Mouse (Mus musculus): ENCODE measurements at regions not wholly inside any gene's neighbourhood (a gene's known extent, or its start where the extent isn't known, plus 50 kb on each side); places are given as distances from the start of the nearest gene placed in this dataset.
"Not testable (repeated sequence)": the region's sequence is repeated elsewhere in the genome, so short reads cannot be mapped to it uniquely, and the experiment has no call there.

GRCm38 (mm10) chr17:7527681-7528080 lies 142.4 kb upstream of the Unc93a2 start:
- no peaks in the 10 kb centered on the region for H3K4me1 ChIP-seq (ENCODE audit: control insufficient read depth in 1 of 2, insufficient read depth in 2 of 2, low read length in 2 of 2)
- no peaks in the 10 kb centered on the region for H3K27me3 ChIP-seq (ENCODE audit: control insufficient read depth in 1 of 2, insufficient read depth in 2 of 2, low read length in 2 of 2)
- H3K9me3 ChIP-seq (replicated peaks; ENCODE audit: insufficient read depth, low read length): no peaks in the 10 kb centered on the region
- H3K9ac ChIP-seq (ENCODE audit: control insufficient read depth, low read depth, low read length, poor library complexity, severe bottlenecking): no peak overlapping the region
- H3K27ac ChIP-seq (ENCODE audit: control insufficient read depth, low read depth, low read length): no peak overlapping the region
- no peaks in the 10 kb centered on the region for H3K79me2 ChIP-seq (ENCODE audit: control insufficient read depth, insufficient read depth, low read length, poor library complexity)
- TF ChIP-seq TCF12 (IDR thresholded peaks at IDR 0.05; ENCODE audit: low read depth, low read length) (no peak), SIN3A (IDR thresholded peaks at IDR 0.05; ENCODE audit: low read length) (no peak), POLR2A (IDR thresholded peaks at IDR 0.05; ENCODE audit: control insufficient read depth in 1 of 2, insufficient read depth in 1 of 2, low read depth in 1 of 2, low read length in 2 of 2, poor library complexity in 1 of 2) (no peak), UBTF (IDR thresholded peaks at IDR 0.05; ENCODE audit: borderline replicate concordance, insufficient read depth, low read depth, low read length) (no peak), POLR2AphosphoS5 (IDR thresholded peaks at IDR 0.05; ENCODE audit: borderline replicate concordance, low read depth, low read length) (no peak), RCOR1 (IDR thresholded peaks at IDR 0.05; ENCODE audit: low read depth, low read length) (no peak), KAT2A (conservative IDR thresholded peaks at IDR 0.05; ENCODE audit: low read depth, low read length) (no peak), E2F4 (IDR thresholded peaks at IDR 0.05; ENCODE audit: borderline replicate concordance, low read depth, low read length) (no peak), ZC3H11A (IDR thresholded peaks at IDR 0.05; ENCODE audit: low read depth, low read length) (no peak), ETS1 (IDR thresholded peaks at IDR 0.05; ENCODE audit: low read depth, low read length) (no peak), TAL1 (IDR thresholded peaks at IDR 0.05; ENCODE audit: low read length) (no peak), ZMIZ1 (IDR thresholded peaks at IDR 0.05; ENCODE audit: low read depth, low read length) (no peak), JUND (IDR thresholded peaks at IDR 0.05; ENCODE audit: low read depth, low read length) (no peak), SMC3 (IDR thresholded peaks at IDR 0.05; ENCODE audit: low read depth, low read length) (no peak)
- no peak overlapping the region for H3K4me3 ChIP-seq (ENCODE audit: control insufficient read depth in 1 of 2, insufficient read depth in 1 of 2, low read depth in 2 of 2, low read length in 2 of 2)
- H3K36me3 ChIP-seq (ENCODE audit: control insufficient read depth in 1 of 2, insufficient read depth in 2 of 2, low read length in 2 of 2): no peaks in the 10 kb centered on the region
- DNase-seq (ENCODE audit: low read depth, low spot score): no peak

GRCm38 (mm10) chr17:7524497-7524896 lies 139.2 kb upstream of the Unc93a2 start:
- H3K27me3 ChIP-seq (ENCODE audit: control insufficient read depth in 1 of 2, insufficient read depth in 2 of 2, low read length in 2 of 2); DNase-seq (ENCODE audit: low read depth, low spot score): not testable (repeated sequence)

GRCm38 (mm10) chr17:7521127-7521526 lies 135.9 kb upstream of the Unc93a2 start:
- H3K9me3 ChIP-seq (replicated peaks; ENCODE audit: insufficient read depth, low read length): no peaks in the 10 kb centered on the region
- DNase-seq (ENCODE audit: low read depth, low spot score): no peak
- H3K79me2 ChIP-seq (ENCODE audit: control insufficient read depth, insufficient read depth, low read length, poor library complexity): no peaks in the 10 kb centered on the region
- no peak overlapping the region for H3K4me3 ChIP-seq (ENCODE audit: control insufficient read depth in 1 of 2, insufficient read depth in 1 of 2, low read depth in 2 of 2, low read length in 2 of 2)
- no peak overlapping the region for H3K9ac ChIP-seq (ENCODE audit: control insufficient read depth, low read depth, low read length, poor library complexity, severe bottlenecking)
- no peaks in the 10 kb centered on the region for H3K4me1 ChIP-seq (ENCODE audit: control insufficient read depth in 1 of 2, insufficient read depth in 2 of 2, low read length in 2 of 2)
- no peaks in the 10 kb centered on the region for H3K36me3 ChIP-seq (ENCODE audit: control insufficient read depth in 1 of 2, insufficient read depth in 2 of 2, low read length in 2 of 2)
- H3K27me3 ChIP-seq (ENCODE audit: control insufficient read depth in 1 of 2, insufficient read depth in 2 of 2, low read length in 2 of 2): no peaks in the 10 kb centered on the region
- TF ChIP-seq KAT2A (conservative IDR thresholded peaks at IDR 0.05; ENCODE audit: low read depth, low read length) (no peak), NELFE (IDR thresholded peaks at IDR 0.05; ENCODE audit: low read depth, low read length) (no peak), ZKSCAN1 (IDR thresholded peaks at IDR 0.05; ENCODE audit: low read depth, low read length) (no peak), BHLHE40 (IDR thresholded peaks at IDR 0.05; ENCODE audit: borderline replicate concordance, low read depth, low read length) (no peak), MAFK (IDR thresholded peaks at IDR 0.05; ENCODE audit: borderline replicate concordance, low read depth, low read length) (no peak), ZC3H11A (IDR thresholded peaks at IDR 0.05; ENCODE audit: low read depth, low read length) (no peak), TAL1 (IDR thresholded peaks at IDR 0.05; ENCODE audit: low read length) (no peak), CHD2 (IDR thresholded peaks at IDR 0.05; ENCODE audit: low read length) (no peak), MYC (IDR thresholded peaks at IDR 0.05; ENCODE audit: low read depth, low read length) (no peak), ZMIZ1 (IDR thresholded peaks at IDR 0.05; ENCODE audit: low read depth, low read length) (no peak)
- no peak overlapping the region for H3K27ac ChIP-seq (ENCODE audit: control insufficient read depth, low read depth, low read length)

More at GRCm38 (mm10) chr17:7524497-7524896, 139.2 kb upstream of the Unc93a2 start:
- H3K27ac ChIP-seq (ENCODE audit: control insufficient read depth, low read depth, low read length); H3K36me3 ChIP-seq (ENCODE audit: control insufficient read depth in 1 of 2, insufficient read depth in 2 of 2, low read length in 2 of 2); H3K9ac ChIP-seq (ENCODE audit: control insufficient read depth, low read depth, low read length, poor library complexity, severe bottlenecking); H3K79me2 ChIP-seq (ENCODE audit: control insufficient read depth, insufficient read depth, low read length, poor library complexity); H3K4me1 ChIP-seq (ENCODE audit: control insufficient read depth in 1 of 2, insufficient read depth in 2 of 2, low read length in 2 of 2); H3K9me3 ChIP-seq (replicated peaks; ENCODE audit: insufficient read depth, low read length); H3K4me3 ChIP-seq (ENCODE audit: control insufficient read depth in 1 of 2, insufficient read depth in 1 of 2, low read depth in 2 of 2, low read length in 2 of 2): not testable (repeated sequence)
